Comparison of ENCODE assay signal across 13 mouse cellular contexts in the genomic region with DNA sequence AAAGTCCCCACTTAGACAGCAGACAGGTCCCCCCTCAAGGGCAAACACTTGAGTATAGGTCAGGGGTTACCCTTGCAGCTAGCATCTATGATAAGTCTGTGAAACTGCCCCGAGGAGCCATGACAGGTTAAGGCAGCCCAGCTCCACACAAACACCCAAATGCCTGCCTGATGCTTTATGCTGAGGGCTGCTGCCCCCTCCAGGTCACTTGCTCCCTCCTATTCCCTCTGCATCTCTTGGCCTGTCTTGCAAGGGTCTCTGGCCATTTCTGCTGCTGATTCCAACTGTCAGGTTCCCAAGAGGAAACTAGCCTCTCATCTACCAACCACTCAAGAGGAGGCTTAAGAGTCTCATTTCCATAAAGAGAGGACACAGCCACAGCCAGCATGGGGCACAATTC. TPM values are rescaled to one million over a fixed set of nuclear protein-coding genes. Genes with fewer than 3 reads are reported as not detected.
DNase-seq lines count a peak whose midpoint lies in the region; ATAC-seq and TF ChIP-seq lines count a peak whose summit lies in the region.
"Had no signal": no experiment of that assay in that cellular context is flagged by ENCODE, and none has a peak within 500 bp of the region (broad histone marks: within the 10 kb centered on the region; RNA-seq: fewer than 3 reads in every experiment).

No protein-coding gene starts in this region.

- peak; percentile 11 for DNase-seq in adrenal gland, postnatal 10 days
- DNase-seq in adrenal gland, postnatal 25 days, result no peak
- DNase-seq in heart, postnatal 4 days, result peak; percentile 47
- DNase-seq in heart, postnatal 25 days (ENCODE audit: low spot score), result no peak
- peak; percentile 26 for DNase-seq in lung, postnatal 10 days
- DNase-seq in lung, postnatal 0 days (ENCODE audit: low spot score), result no peak
- DNase-seq in cerebellum, postnatal 14 days, result peak; percentile 49 to 69
- no peak for DNase-seq in retina, postnatal 1 day
- DNase-seq: embryo, embryonic 11 days had no signal

- no peak for ATAC-seq in lung, postnatal 0 days

- H3K4me1 ChIP-seq in lung, postnatal 0 days (ENCODE audit: insufficient read depth, low read depth, low read length), result no peaks in the 10 kb centered on the region
- H3K4me1 ChIP-seq: neural tube, embryonic 13.5 days had no signal

- no peak overlapping the region for H3K9ac ChIP-seq in lung, postnatal 0 days (replicated peaks; ENCODE audit: low read depth)
- H3K9ac ChIP-seq: limb, embryonic 13.5 days; neural tube, embryonic 13.5 days had no signal

- no peaks in the 10 kb centered on the region for H3K27me3 ChIP-seq in lung, postnatal 0 days (replicated peaks; ENCODE audit: insufficient read depth, low read length)

- H3K4me3 ChIP-seq in lung, postnatal 0 days (ENCODE audit: low read depth, low read length), result no peak overlapping the region
- H3K4me3 ChIP-seq: forebrain, embryonic 10.5 days; limb, embryonic 13.5 days; midbrain, embryonic 10.5 days; neural tube, embryonic 13.5 days had no signal

- no peak overlapping the region for H3K27ac ChIP-seq in lung, postnatal 0 days (ENCODE audit: low read length)
- H3K27ac ChIP-seq: forebrain, embryonic 10.5 days; limb, embryonic 13.5 days; midbrain, embryonic 10.5 days; neural tube, embryonic 13.5 days had no signal

- no peak overlapping the region for H3K4me2 ChIP-seq in lung, postnatal 0 days (replicated peaks; ENCODE audit: low read depth, low read length)
- H3K4me2 ChIP-seq: limb, embryonic 13.5 days; neural tube, embryonic 13.5 days had no signal

- TF ChIP-seq EP300 in lung, postnatal 0 days (IDR thresholded peaks at IDR 0.05), result no peak

- H3K36me3 ChIP-seq in lung, postnatal 0 days (ENCODE audit: insufficient read depth, low read length), result no peaks in the 10 kb centered on the region
- H3K36me3 ChIP-seq: forebrain, embryonic 10.5 days; limb, embryonic 13.5 days; midbrain, embryonic 10.5 days; neural tube, embryonic 13.5 days had no signal

- TF ChIP-seq CTCF in lung, postnatal 0 days (IDR thresholded peaks at IDR 0.05), result no peak

- no peaks in the 10 kb centered on the region for H3K9me3 ChIP-seq in lung, postnatal 0 days (ENCODE audit: low read length)
- H3K9me3 ChIP-seq: forebrain, embryonic 10.5 days; limb, embryonic 13.5 days; midbrain, embryonic 10.5 days; neural tube, embryonic 13.5 days had no signal

- intact Hi-C loops in heart, postnatal 25 days (cut with DNase I), result no loop called here

- WGBS in lung, postnatal 0 days, result 40% methylated on average over 1 of the region's 1 CpGs

RNA-seq across cellular contexts. Expression of a gene that starts 32.4 kb away (rescaled TPM):
- 1 to 10 TPM; 5.4 to 6.5 TPM for total RNA-seq in adrenal gland, postnatal 10 days (2021)
- total RNA-seq in adrenal gland, postnatal 25 days (2021), result 0.90 and 2.0 TPM in 2 replicates
- 1 to 10 TPM; 2.2 TPM for total RNA-seq in heart, postnatal 4 days (2021)
- total RNA-seq in heart, postnatal 25 days (2021), result 1 to 10 TPM; 2.3 to 2.7 TPM
- 0.90 and 0.98 TPM in 2 replicates for polyA plus RNA-seq in lung, postnatal 0 days (2015; fragmentation: Nextera tagmentation; extraction: Ambion mirVana)

Comparison
In these comparisons a context has a peak if more than half of its experiments do, and no peak if none do; other contexts are left out.
1. DNase-seq: peak in adrenal gland, postnatal 10 days (single experiment), heart, postnatal 4 days (single experiment), lung, postnatal 10 days (single experiment) and cerebellum, postnatal 14 days (2 of 2); none in adrenal gland, postnatal 25 days (single experiment), heart, postnatal 25 days (single experiment), lung, postnatal 0 days (single experiment) and retina, postnatal 1 day (single experiment).